Mouse (Mus musculus) liver, adult 2 months (tissue): ENCODE results near the gene 6030452D12Rik. TPM values are rescaled to one million over a fixed set of nuclear protein-coding genes. Genes with fewer than 3 reads are reported as not detected.

ENCODE experiments used
- DNase-seq: peaks from one replicate; pipeline ENCODE4 v3.0.0-alpha.2; 2011; ENCODE audit warnings: low read depth, low spot score; ENCODE audit errors: extremely low read depth
- H3K27ac ChIP-seq: fragments of 200-500 bp; replicated peaks from 2 replicates; pipeline ENCODE4 v1.5.1; 2012; ENCODE audit warnings: low read depth, mild to moderate bottlenecking, control low read depth, inconsistent platforms, low read length; ENCODE audit not compliant: insufficient read depth
- H3K27me3 ChIP-seq: fragments of 200-500 bp; 2 replicates; pipeline ENCODE4 v1.6.1; 2012; ENCODE audit warnings: mild to moderate bottlenecking, moderate library complexity, low read length, inconsistent platforms; ENCODE audit not compliant: control insufficient read depth, insufficient read depth
- H3K36me3 ChIP-seq: fragments of 200-500 bp; 2 replicates; pipeline ENCODE4 v1.6.1; 2012; ENCODE audit warnings: low read length, inconsistent platforms; ENCODE audit not compliant: control insufficient read depth, insufficient read depth
- H3K4me1 ChIP-seq: fragments of 200-500 bp; 2 replicates; pipeline ENCODE4 v1.6.1; 2011; ENCODE audit warnings: low read length; ENCODE audit not compliant: control insufficient read depth, insufficient read depth
- H3K4me3 ChIP-seq: fragments of 200-500 bp; 2 replicates; pipeline ENCODE4 v1.5.1; 2011; ENCODE audit warnings: low read depth, mild to moderate bottlenecking, control low read depth, low read length, moderate library complexity; ENCODE audit not compliant: insufficient read depth
- H3K79me2 ChIP-seq: fragments of 200-500 bp; 2 replicates; pipeline ENCODE4 v1.6.1; 2012; ENCODE audit warnings: inconsistent platforms, mild to moderate bottlenecking, low read length, moderate library complexity; ENCODE audit not compliant: control insufficient read depth, insufficient read depth
- H3K9ac ChIP-seq: fragments of 200-500 bp; 2 replicates; pipeline ENCODE4 v1.6.1; 2012; ENCODE audit warnings: low read depth, mild to moderate bottlenecking, control low read depth, inconsistent platforms, low read length
- CTCF ChIP-seq: fragments of 200-500 bp; IDR thresholded peaks from 2 replicates; pipeline ENCODE4 v1.5.1; 2011; ENCODE audit warnings: low read depth, low read length, control low read depth
- POLR2A ChIP-seq: fragments of 200-500 bp; IDR thresholded peaks from 2 replicates; pipeline ENCODE4 v1.6.1; 2011; ENCODE audit warnings: low read length, control low read depth; ENCODE audit not compliant: insufficient read depth; ENCODE audit errors: extremely low read depth
- WGBS: fragments of 180-500 bp; shearing (Covaris S2); methylation state at CpG from one replicate; pipeline ENCODE4 v1.1.7; 2018; 5-methylcytosine and 5-hydroxymethylcytosine counted together
- polyA plus RNA-seq: library from polyadenylated mRNA; depleted of rRNA; stranded (reverse); fragments of >200 nt; gene quantifications from 2 replicates; pipeline ENCODE4 v1.2.3, GENCODE M21; 2012; rRNA removed
- total RNA-seq: library from RNA; depleted of rRNA; stranded (reverse); fragments of >200 nt; gene quantifications from 2 replicates; pipeline ENCODE4 v1.2.3, GENCODE M21; 2014; rRNA removed

6030452D12Rik gene
- total and polyA plus RNA-seq, 2 experiments: not detected

- H3K36me3 ChIP-seq: no peaks in the 10 kb centered on the region
- DNase-seq: no peak
- H3K27me3 ChIP-seq: no peaks in the 10 kb centered on the region
- no peaks in the 10 kb centered on the region for H3K79me2 ChIP-seq
- H3K9ac ChIP-seq: no peak overlapping the region
- no peaks in the 10 kb centered on the region for H3K4me1 ChIP-seq
- no peak overlapping the region for H3K4me3 ChIP-seq
- WGBS: 69% methylated on average over 2 of the region's 2 CpGs
- TF ChIP-seq POLR2A: no peak
- TF ChIP-seq CTCF: 0 out of 2 replicates have a peak, but pooled peaks have one; percentile 4
- no peak overlapping the region for H3K27ac ChIP-seq
Measured at GRCm38 (mm10) chr8:106545149-106545548, 44.8 kb downstream of the 6030452D12Rik start.

- Histone ChIP-seq H3K27me3 (no peaks in the 10 kb centered on the region), H3K4me3 (no peak overlapping the region), H3K36me3 (no peaks in the 10 kb centered on the region), H3K27ac (no peak overlapping the region), H3K79me2 (no peaks in the 10 kb centered on the region), H3K4me1 (no peaks in the 10 kb centered on the region), H3K9ac (no peak overlapping the region)
- 84% methylated on average over 7 of the region's 7 CpGs for WGBS
- TF ChIP-seq POLR2A (no peak), CTCF (no peak)
- DNase-seq: no peak
Measured at GRCm38 (mm10) chr8:106546746-106547145, 46.4 kb downstream of the 6030452D12Rik start.

- Histone ChIP-seq H3K27ac (no peak overlapping the region), H3K4me3 (no peak overlapping the region), H3K36me3 (no peaks in the 10 kb centered on the region), H3K9ac (no peak overlapping the region), H3K27me3 (no peaks in the 10 kb centered on the region), H3K79me2 (no peaks in the 10 kb centered on the region), H3K4me1 (no peaks in the 10 kb centered on the region)
- no peak for DNase-seq
- TF ChIP-seq POLR2A (no peak), CTCF (no peak)
- 89% methylated on average over 10 of the region's 10 CpGs for WGBS
Measured at GRCm38 (mm10) chr8:106548366-106548936, 48.1 kb downstream of the 6030452D12Rik start.

- no peaks in the 10 kb centered on the region for H3K79me2 ChIP-seq
- DNase-seq: no peak
- no peaks in the 10 kb centered on the region for H3K4me1 ChIP-seq
- 100% methylated on average over 1 of the region's 1 CpGs for WGBS
- no peak overlapping the region for H3K27ac ChIP-seq
- no peak overlapping the region for H3K4me3 ChIP-seq
- no peaks in the 10 kb centered on the region for H3K27me3 ChIP-seq
- no peaks in the 10 kb centered on the region for H3K36me3 ChIP-seq
- TF ChIP-seq CTCF (no peak), POLR2A (no peak)
- no peak overlapping the region for H3K9ac ChIP-seq
Measured at GRCm38 (mm10) chr8:106550906-106551305, 50.6 kb downstream of the 6030452D12Rik start.

- Histone ChIP-seq H3K79me2 (no peaks in the 10 kb centered on the region), H3K4me1 (no peaks in the 10 kb centered on the region), H3K9ac (no peak overlapping the region), H3K4me3 (no peak overlapping the region), H3K27me3 (no peaks in the 10 kb centered on the region), H3K36me3 (no peaks in the 10 kb centered on the region), H3K27ac (no peak overlapping the region)
- no peak for DNase-seq
- TF ChIP-seq CTCF: peak; percentile 24; the same call in 1 of the 2 replicates
- no peak for TF ChIP-seq POLR2A
- 97% methylated on average over 5 of the region's 5 CpGs for WGBS
Measured at GRCm38 (mm10) chr8:106554011-106554410, 53.7 kb downstream of the 6030452D12Rik start.

- no peak for TF ChIP-seq POLR2A
- no peak for TF ChIP-seq CTCF
- H3K36me3 ChIP-seq: no peaks in the 10 kb centered on the region
- H3K9ac ChIP-seq: no peak overlapping the region
- no peak for DNase-seq
- no peaks in the 10 kb centered on the region for H3K79me2 ChIP-seq
- no peaks in the 10 kb centered on the region for H3K27me3 ChIP-seq
- H3K27ac ChIP-seq: no peak overlapping the region
- no peaks in the 10 kb centered on the region for H3K4me1 ChIP-seq
- 81% methylated on average over 5 of the region's 7 CpGs for WGBS
- H3K4me3 ChIP-seq: no peak overlapping the region
Measured at GRCm38 (mm10) chr8:106556068-106556645, 55.8 kb downstream of the 6030452D12Rik start.

Other genes starting within 250 kb of the 6030452D12Rik start
- gene Smpd3, start 162.5 kb upstream of the 6030452D12Rik start, total RNA-seq: 1.3 and 1.8 TPM in 2 replicates
- gene Smpd3, start 162.5 kb upstream of the 6030452D12Rik start, polyA plus RNA-seq: 0.45 and 0.71 TPM in 2 replicates
- 1.5 and 1.8 TPM in 2 replicates for gene Zfp90, start 85.2 kb upstream of the 6030452D12Rik start, total RNA-seq
- 0.29 and 0.49 TPM in 2 replicates for gene Zfp90, start 85.2 kb upstream of the 6030452D12Rik start, polyA plus RNA-seq
- gene Cdh3, start 10.4 kb downstream of the 6030452D12Rik start, total RNA-seq: 0.09 and 0.13 TPM in 2 replicates
- 0.16 and 0.30 TPM in 2 replicates for gene Cdh3, start 10.4 kb downstream of the 6030452D12Rik start, polyA plus RNA-seq
- 11.3 and 12.4 TPM in 2 replicates for gene Gm10073, start 72.9 kb downstream of the 6030452D12Rik start, total RNA-seq
- 64.6 and 78.5 TPM in 2 replicates for gene Gm10073, start 72.9 kb downstream of the 6030452D12Rik start, polyA plus RNA-seq
- gene Cdh1, start 102.8 kb downstream of the 6030452D12Rik start, total RNA-seq: 17.5 and 29.9 TPM in 2 replicates
- 8.8 and 19.8 TPM in 2 replicates for gene Cdh1, start 102.8 kb downstream of the 6030452D12Rik start, polyA plus RNA-seq
- gene Tango6, start 182.5 kb downstream of the 6030452D12Rik start, total RNA-seq: 2.1 and 3.2 TPM in 2 replicates
- gene Tango6, start 182.5 kb downstream of the 6030452D12Rik start, polyA plus RNA-seq: 3.4 and 4.0 TPM in 2 replicates